Mouse (Mus musculus) adrenal gland, postnatal 36 days (tissue): ENCODE measurements around the gene Cdkn3. TPM values are rescaled to one million over a fixed set of nuclear protein-coding genes. Genes with fewer than 3 reads are reported as not detected.
"Not testable (repeated sequence)": the region's sequence is repeated elsewhere in the genome, so short reads cannot be mapped to it uniquely, and the experiment has no call there.

Experiments used
- DNase-seq, 2 experiments: peaks; one replicate each; pipeline ENCODE4 v3.0.0; 2021; ENCODE audit warnings: mixed read lengths in 1 of 2
- total RNA-seq, 2 experiments: library from RNA; stranded (reverse); gene quantifications; 2 replicates each; pipeline ENCODE4 v1.2.3; 2021

Gene Cdkn3
- total RNA-seq, 2 experiments from 2014 or later: 2.7 to 3.0 TPM

GRCm38 (mm10) chr14:46783327-46783926, 23.1 kb downstream of the Cdkn3 start:
- DNase-seq: no peak

DNA sequence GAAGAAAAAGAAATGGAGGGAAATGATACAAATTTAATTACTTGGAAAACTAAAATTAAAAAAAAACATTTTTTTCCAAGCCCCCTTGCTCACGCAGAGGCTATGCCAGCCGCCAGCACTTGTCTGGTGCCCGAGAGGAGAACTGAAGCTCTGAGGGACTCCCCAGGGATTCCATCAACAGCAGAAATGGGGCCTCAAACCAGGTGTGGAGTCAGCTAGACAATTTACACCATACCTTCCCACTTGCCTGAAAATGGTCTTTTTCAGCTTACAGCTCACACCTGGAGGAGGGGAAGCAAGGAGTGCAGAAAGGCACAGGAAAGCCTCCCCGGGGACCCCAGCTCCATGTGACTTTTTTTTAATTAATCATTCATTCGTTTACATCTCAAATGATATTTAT, 24.9 kb downstream of the Cdkn3 start:
- DNase-seq: no peak

DNA sequence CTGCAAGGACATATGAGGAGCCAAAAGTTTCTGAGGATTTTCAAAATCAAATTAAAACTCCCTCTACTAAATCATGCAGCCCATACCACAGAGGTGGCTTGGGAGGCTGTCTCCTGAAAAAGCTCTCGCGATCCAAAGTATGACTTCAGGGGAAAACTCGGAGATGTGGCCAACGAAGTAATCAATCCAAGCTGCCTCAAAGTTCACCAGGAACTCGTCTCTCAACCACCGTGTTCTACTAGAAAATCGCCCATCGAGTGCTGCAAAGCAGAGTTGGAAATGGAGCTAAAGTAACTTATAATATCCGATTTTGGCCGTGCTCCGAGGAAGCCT, 27.1 kb downstream of the Cdkn3 start:
- no peak for DNase-seq

DNA sequence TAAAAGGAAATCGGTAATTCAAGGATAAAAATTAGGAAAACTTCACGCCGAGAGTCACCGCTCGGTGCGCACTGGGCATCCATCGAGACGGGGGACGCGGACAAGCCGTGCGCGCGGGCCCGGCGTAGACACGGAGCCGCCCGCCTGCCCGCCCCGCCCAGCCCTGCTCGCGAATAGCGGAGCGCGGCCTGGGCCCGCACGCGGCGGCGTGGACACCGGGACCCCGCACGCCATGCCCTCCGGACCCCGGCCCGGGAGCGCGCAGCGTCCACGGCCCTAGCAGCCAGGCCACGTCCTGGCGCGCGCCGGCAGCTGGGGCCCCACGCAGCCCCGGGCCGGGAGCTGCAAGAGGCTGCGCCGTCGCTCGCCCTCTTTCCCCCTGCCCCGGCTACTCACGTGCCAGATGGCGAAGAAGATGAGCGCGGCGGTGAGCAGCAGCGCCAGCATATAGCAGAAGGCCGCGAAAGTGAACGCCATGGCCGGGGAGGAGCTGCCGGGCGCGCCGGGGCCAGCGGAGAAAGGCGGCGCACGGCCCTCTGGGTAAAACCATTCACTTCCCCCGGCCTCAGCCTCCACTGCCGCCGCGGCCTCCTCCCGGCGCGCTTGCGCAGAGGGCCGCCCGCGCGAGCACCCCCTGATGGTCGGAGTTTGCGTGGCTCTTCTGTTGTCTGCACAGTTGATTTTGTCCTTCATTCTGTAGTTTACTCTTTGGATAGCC, 27.6 kb downstream of the Cdkn3 start, which contains the start of gene Cnih1:
Gene Cnih1, minus strand, starts transcription at position 625 of the 718 bp plus-strand sequence.
- DNase-seq: peak; percentile 94 to 95

DNA sequence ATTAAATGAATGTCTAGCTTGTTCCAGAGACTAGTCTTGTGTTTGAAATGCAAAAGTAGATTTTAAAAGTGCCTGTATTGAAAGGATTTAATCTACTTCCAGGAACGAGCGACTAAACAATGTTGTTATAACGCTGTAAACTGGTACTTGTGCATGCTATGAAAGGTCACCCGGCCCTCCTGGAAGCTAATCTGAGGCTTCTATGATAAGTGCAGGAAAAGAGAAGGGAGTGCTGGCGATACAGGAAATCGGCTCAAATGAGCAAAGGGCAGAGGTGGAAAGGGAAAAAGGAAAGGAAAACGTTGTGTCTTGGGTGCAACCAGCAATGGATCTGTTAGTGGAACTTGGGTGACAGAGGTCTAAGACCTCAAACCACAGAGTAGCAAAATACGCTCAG, 28.2 kb downstream of the Cdkn3 start:
- peak in 1 of 2 experiments; percentile 45 for DNase-seq

DNA sequence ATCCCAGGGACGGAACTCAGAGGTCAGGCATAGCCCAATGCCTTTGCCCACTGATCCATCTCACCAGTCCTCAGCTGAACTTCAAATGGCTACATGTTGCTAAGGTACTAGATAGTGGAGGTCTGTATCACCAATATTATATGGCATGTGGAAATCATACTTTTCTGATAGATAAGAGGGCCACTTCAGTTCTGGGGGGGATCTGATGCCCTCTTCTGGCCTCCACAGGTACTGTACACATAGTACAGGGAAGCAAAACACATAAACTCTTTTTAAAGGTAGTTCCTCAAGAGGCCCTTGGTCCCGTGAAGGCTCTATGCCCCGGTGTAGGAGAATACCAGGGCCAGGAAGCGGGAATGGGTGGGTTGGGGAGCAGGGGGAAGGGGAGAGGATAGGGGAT, 30.0 kb downstream of the Cdkn3 start:
- no peak for DNase-seq

GRCm38 (mm10) chr14:46790723-46791122, 30.4 kb downstream of the Cdkn3 start:
- no peak for DNase-seq

- peak; percentile 51 to 62 for DNase-seq
Observed at GRCm38 (mm10) chr14:46794157-46794556, 33.8 kb downstream of the Cdkn3 start.

DNA sequence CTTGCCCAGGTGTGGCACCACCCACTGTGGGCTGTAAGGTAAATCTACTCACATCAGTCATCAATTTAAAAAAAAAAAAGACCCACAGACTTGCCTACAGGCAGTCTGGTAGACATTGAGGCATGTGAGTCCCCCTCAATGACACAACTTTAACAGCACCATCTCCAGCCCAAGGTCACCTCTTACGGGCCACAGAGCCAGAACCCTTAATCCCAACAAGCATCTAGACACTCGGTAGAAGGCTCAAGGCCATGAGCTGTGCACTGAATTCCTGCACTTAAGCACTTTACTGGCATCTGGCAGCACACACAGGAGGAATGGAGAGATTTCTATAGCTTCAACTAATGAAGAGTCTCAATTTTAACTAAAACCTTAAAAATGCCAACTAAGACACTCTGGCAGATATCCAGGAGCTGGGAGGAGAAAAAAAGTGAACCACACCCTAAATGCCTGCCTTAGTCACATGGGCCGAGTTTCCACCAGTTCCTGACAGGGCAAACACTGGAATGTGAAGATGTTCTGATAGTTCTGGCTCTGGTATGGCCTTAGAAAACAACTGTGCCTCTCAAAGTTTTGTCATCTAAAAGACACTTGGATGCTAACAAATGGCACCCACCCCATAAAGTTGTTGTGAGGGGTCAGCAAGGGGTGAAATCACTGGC, 40.5 kb downstream of the Cdkn3 start:
- DNase-seq: peak in 1 of 2 experiments; percentile 22

- no peak for DNase-seq
Observed at GRCm38 (mm10) chr14:46803259-46803658, 42.9 kb downstream of the Cdkn3 start.

DNA sequence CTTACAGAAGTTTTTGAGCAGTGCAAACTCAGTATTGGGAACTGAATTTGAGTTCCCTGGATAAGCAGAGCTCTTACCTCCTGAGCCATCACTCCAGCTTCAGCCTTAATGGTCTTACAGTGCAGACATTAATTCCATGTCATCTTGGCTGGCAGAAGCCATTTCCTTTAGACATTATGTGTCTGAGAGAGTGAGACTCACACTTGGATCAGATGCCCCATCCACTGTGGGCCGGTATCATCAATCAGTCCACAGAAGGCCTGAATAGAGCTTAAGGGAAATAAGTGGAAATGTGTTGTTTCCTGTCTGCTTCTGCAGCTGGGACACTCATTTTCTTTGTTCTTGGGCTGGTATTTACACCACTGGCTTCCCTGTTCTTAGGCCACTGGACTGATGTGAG, 43.5 kb downstream of the Cdkn3 start:
- DNase-seq: no peak

DNA sequence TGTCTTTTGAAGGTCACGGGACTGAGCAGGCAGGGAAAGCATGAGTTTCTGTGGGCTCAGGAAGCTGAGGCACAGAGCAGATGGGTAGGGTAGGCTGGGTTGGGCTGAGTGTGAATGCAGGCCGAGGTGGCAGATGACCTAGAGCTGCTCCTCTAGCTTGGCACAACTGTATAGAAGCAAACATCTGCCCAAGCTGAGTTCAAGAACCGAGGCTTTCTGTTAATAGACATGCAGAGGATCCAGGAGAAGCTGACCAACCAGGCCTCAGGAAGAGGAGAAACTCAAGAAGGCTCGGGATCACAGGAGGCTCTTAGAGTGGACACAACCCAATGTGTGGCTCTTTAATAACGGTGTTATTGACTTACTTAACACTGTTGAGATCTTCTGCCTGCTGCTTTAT, 45.8 kb downstream of the Cdkn3 start:
- no peak for DNase-seq

GRCm38 (mm10) chr14:46807927-46808326, 47.6 kb downstream of the Cdkn3 start:
- no peak for DNase-seq

GRCm38 (mm10) chr14:46815640-46816039, 55.3 kb downstream of the Cdkn3 start:
- DNase-seq: no peak

DNA sequence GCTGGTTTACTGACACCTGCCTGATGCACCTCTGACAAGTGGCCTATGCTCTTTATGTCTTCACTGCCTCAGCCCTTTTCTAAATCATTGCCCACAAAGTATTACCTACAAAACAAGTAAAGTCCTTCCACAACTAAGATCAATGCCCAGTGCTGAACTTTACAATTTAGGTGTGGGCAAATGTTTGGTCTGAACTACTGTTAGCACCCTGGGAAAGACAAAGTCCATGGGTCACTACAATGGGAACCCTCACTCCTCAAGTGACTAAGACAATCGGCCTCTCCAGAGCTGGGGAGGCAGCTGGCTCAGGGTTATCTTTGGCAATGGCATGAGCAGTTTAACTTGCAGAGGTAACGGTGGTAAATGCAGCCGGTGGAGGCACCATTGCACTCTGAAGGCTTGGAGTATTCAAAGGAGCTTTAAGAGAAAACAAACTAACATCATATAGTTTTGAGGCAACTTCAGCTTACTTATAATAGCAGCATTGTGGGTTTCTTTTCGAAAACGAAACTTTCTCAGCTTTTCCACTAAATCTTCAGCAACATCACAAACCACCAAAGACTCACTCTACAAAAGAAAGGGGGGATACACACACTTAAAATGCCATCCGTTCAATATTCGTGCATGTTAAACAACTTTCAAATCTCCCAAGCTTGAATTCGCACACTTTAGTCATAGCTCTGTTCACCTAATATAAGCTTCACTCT, 56.7 kb downstream of the Cdkn3 start:
- DNase-seq: no peak

DNA sequence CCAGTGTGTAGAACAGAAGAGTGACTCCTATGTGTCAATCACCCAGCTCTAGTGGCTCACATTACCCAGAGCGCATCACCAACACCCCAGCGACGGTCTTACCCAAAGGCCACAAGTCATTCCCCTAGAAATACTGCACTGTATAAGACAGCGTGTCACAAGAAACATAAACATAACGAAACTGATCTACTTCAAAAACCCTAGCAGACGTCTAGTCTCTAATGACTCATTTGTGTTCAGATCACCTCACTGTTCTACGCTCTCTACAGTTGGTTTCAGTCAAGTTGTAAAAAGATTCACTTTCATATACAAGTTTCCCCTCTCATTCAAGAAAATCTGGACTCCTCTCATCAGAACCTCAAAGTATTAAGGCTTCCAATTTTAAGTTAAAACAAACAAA, 58.4 kb downstream of the Cdkn3 start:
- no peak for DNase-seq

GRCm38 (mm10) chr14:46819961-46820360, 59.6 kb downstream of the Cdkn3 start:
- not testable (repeated sequence) for DNase-seq

Other genes with a start within 250 kb of the Cdkn3 start
- gene Cnih1, start 27.9 kb downstream of the Cdkn3 start, total RNA-seq: 100 to 1,000 TPM in 1 of 2 experiments, 10 to 100 TPM in 1; 96.7 to 115 TPM
- 100 to 1,000 TPM; 126 TPM for gene Gmfb, start 61.7 kb downstream of the Cdkn3 start, total RNA-seq
- gene Cgrrf1, start 71.6 kb downstream of the Cdkn3 start, total RNA-seq: 10 to 100 TPM; 41.4 to 51.1 TPM
- 10 to 100 TPM; 23.6 to 33.3 TPM for gene Samd4, start 122.3 kb downstream of the Cdkn3 start, total RNA-seq